ENCODE assay signal across 27 mouse cellular contexts in genomic region chr12:71929876-71930275, GRCm38 (mm10).
DNase-seq lines count a peak whose midpoint lies in the region; ATAC-seq and TF ChIP-seq lines count a peak whose summit lies in the region.
"Had no signal": no experiment of that assay in that cellular context is flagged by ENCODE, and none has a peak within 500 bp of the region (broad histone marks: within the 10 kb centered on the region; RNA-seq: fewer than 3 reads in every experiment).

No protein-coding gene starts in this region.

- no peak for TF ChIP-seq CTCF in MEL (IDR thresholded peaks at IDR 0.05 in 2 of 3, conservative IDR thresholded peaks at IDR 0.05 in 1 of 3; ENCODE audit: control insufficient read depth in 1 of 3, insufficient read depth in 1 of 3, low read depth in 2 of 3, low read length in 3 of 3, poor library complexity in 1 of 3, severe bottlenecking in 1 of 3)
- no peak for TF ChIP-seq CTCF in liver, postnatal 0 days (IDR thresholded peaks at IDR 0.05; ENCODE audit: low read depth)

- 0 out of 2 replicates have a peak, but pooled peaks cover 1% of the 10 kb centered on the region for H3K79me2 ChIP-seq in MEL (ENCODE audit: control insufficient read depth, insufficient read depth, low read length, poor library complexity)

- no peaks in the 10 kb centered on the region for H3K9me3 ChIP-seq in MEL (replicated peaks; ENCODE audit: insufficient read depth, low read length)
- H3K9me3 ChIP-seq in liver, embryonic 12.5 days (replicated peaks): no peaks in the 10 kb centered on the region
- no peaks in the 10 kb centered on the region for H3K9me3 ChIP-seq in liver, postnatal 0 days (ENCODE audit: low read length)
- no peaks in the 10 kb centered on the region for H3K9me3 ChIP-seq in intestine, embryonic 15.5 days
- H3K9me3 ChIP-seq: forebrain, embryonic 10.5 days; forebrain, embryonic 15.5 days; hindbrain, embryonic 12.5 days had no signal

- peaks cover 0 to 18% of the 10 kb centered on the region in 2 experiments; a peak in 3 of 4 replicates for H3K36me3 ChIP-seq in MEL (ENCODE audit: control insufficient read depth in 1 of 2, insufficient read depth in 2 of 2, low read length in 2 of 2)
- H3K36me3 ChIP-seq in liver, embryonic 12.5 days: peaks cover 6% of the 10 kb centered on the region; the same call in 1 of the 2 replicates
- no peaks in the 10 kb centered on the region for H3K36me3 ChIP-seq in liver, postnatal 0 days (replicated peaks; ENCODE audit: insufficient read depth, low read length)
- no peaks in the 10 kb centered on the region for H3K36me3 ChIP-seq in intestine, embryonic 15.5 days
- H3K36me3 ChIP-seq: forebrain, embryonic 10.5 days; forebrain, embryonic 15.5 days; hindbrain, embryonic 12.5 days had no signal

- intact Hi-C loops in gastrocnemius, postnatal 14 days (cut with DNase I; ENCODE audit: low total_unique reads): no loop called here

- H3K9ac ChIP-seq in MEL (ENCODE audit: control insufficient read depth, low read depth, low read length, poor library complexity, severe bottlenecking): no peak overlapping the region
- H3K9ac ChIP-seq in liver, embryonic 12.5 days: peak overlapping the region; percentile 53
- no peak overlapping the region for H3K9ac ChIP-seq in liver, postnatal 0 days (replicated peaks)
- no peak overlapping the region for H3K9ac ChIP-seq in intestine, embryonic 15.5 days
- H3K9ac ChIP-seq: forebrain, embryonic 15.5 days; hindbrain, embryonic 12.5 days; lung, embryonic 14.5 days had no signal

- no peak for TF ChIP-seq RAD21 in MEL (IDR thresholded peaks at IDR 0.05; ENCODE audit: low read depth, low read length)

- H3K27me3 ChIP-seq in MEL (ENCODE audit: control insufficient read depth in 1 of 2, insufficient read depth in 2 of 2, low read length in 2 of 2): no peaks in the 10 kb centered on the region
- H3K27me3 ChIP-seq in liver, embryonic 12.5 days (replicated peaks): no peaks in the 10 kb centered on the region
- no peaks in the 10 kb centered on the region for H3K27me3 ChIP-seq in liver, postnatal 0 days (ENCODE audit: insufficient read depth, low read length)
- H3K27me3 ChIP-seq in intestine, embryonic 15.5 days (replicated peaks): no peaks in the 10 kb centered on the region
- H3K27me3 ChIP-seq: forebrain, embryonic 15.5 days; hindbrain, embryonic 12.5 days had no signal

- peaks cover 16 to 20% of the 10 kb centered on the region in 2 experiments for H3K4me1 ChIP-seq in MEL (ENCODE audit: control insufficient read depth in 1 of 2, insufficient read depth in 2 of 2, low read length in 2 of 2)
- peaks cover 82% of the 10 kb centered on the region for H3K4me1 ChIP-seq in liver, embryonic 12.5 days
- H3K4me1 ChIP-seq in liver, postnatal 0 days (ENCODE audit: insufficient read depth): peaks cover 53% of the 10 kb centered on the region
- H3K4me1 ChIP-seq in intestine, embryonic 15.5 days (replicated peaks): 0 out of 2 replicates have a peak, but pooled peaks cover 4% of the 10 kb centered on the region

- no peak for TF ChIP-seq EP300 in MEL (IDR thresholded peaks at IDR 0.05; ENCODE audit: low read depth in 1 of 2, low read length in 2 of 2)
- peak; percentile 54 for TF ChIP-seq EP300 in liver, postnatal 0 days (IDR thresholded peaks at IDR 0.05; ENCODE audit: low read depth)

- 23% methylated on average over 2 of the region's 2 CpGs for WGBS in liver, embryonic 12.5 days (ENCODE audit: insufficient replicate concordance)
- 51% methylated on average over 2 of the region's 2 CpGs for WGBS in liver, postnatal 0 days (ENCODE audit: insufficient replicate concordance)
- WGBS in intestine, embryonic 15.5 days: 81% methylated on average over 2 of the region's 2 CpGs

- H3K27ac ChIP-seq in MEL (ENCODE audit: control insufficient read depth, low read depth, low read length): no peak overlapping the region
- H3K27ac ChIP-seq in liver, embryonic 12.5 days: peak overlapping the region; percentile 83
- peak overlapping the region; percentile 39; the same call in 1 of the 2 replicates for H3K27ac ChIP-seq in liver, postnatal 0 days (ENCODE audit: low read depth)
- H3K27ac ChIP-seq in intestine, embryonic 15.5 days: no peak overlapping the region
- H3K27ac ChIP-seq: forebrain, embryonic 10.5 days; hindbrain, embryonic 12.5 days; hindbrain, postnatal 0 days had no signal

- DNase-seq in MEL (ENCODE audit: low read depth, low spot score): no peak
- DNase-seq in c-Kit-positive CD71-positive TER-119-positive erythroid progenitor cells, embryonic 14.5 days (ENCODE audit: low spot score): peak; percentile 54
- DNase-seq in liver, postnatal 0 days: no peak
- no peak for DNase-seq in kidney, adult 11 months
- DNase-seq in gastrocnemius, postnatal 14 days: no peak
- DNase-seq: cerebellum, adult 11 months; cerebellum, adult 9-10 months; cerebellum, postnatal 36 days; gastrocnemius, postnatal 36 days; heart, adult 18-20 months; heart, postnatal 14 days; kidney, adult 9 months; kidney, postnatal 14 days; left cerebral cortex, postnatal 4 days; lung, embryonic 14.5 days; lung, postnatal 14 days; midbrain, embryonic 14.5 days; thymus, adult 2 months; thymus, postnatal 36 days had no signal

- H3K4me3 ChIP-seq in MEL (ENCODE audit: control insufficient read depth in 1 of 2, insufficient read depth in 1 of 2, low read depth in 2 of 2, low read length in 2 of 2): no peak overlapping the region
- no peak overlapping the region for H3K4me3 ChIP-seq in liver, embryonic 12.5 days
- no peak overlapping the region for H3K4me3 ChIP-seq in liver, postnatal 0 days (ENCODE audit: low read depth, low read length)
- H3K4me3 ChIP-seq in intestine, embryonic 15.5 days (replicated peaks): no peak overlapping the region
- H3K4me3 ChIP-seq: forebrain, embryonic 10.5 days; forebrain, embryonic 15.5 days; hindbrain, embryonic 12.5 days had no signal

- no peak for TF ChIP-seq POLR2A in MEL (IDR thresholded peaks at IDR 0.05; ENCODE audit: control insufficient read depth in 1 of 2, insufficient read depth in 1 of 2, low read depth in 1 of 2, low read length in 2 of 2, poor library complexity in 1 of 2)

- peak; percentile 74 for ATAC-seq in liver, embryonic 12.5 days
- peak; percentile 18; the same call in 1 of the 2 replicates for ATAC-seq in liver, postnatal 0 days
- ATAC-seq in intestine, embryonic 15.5 days: no peak
- ATAC-seq: CD4-positive, CD25-positive, alpha-beta regulatory T cell, adult 4 months; forebrain, embryonic 15.5 days; hindbrain, postnatal 0 days; intestine, embryonic 16.5 days had no signal

- H3K4me2 ChIP-seq in liver, embryonic 12.5 days: peak overlapping the region; percentile 33
- no peak overlapping the region for H3K4me2 ChIP-seq in liver, postnatal 0 days (ENCODE audit: low read depth, low read length)
- no peak overlapping the region for H3K4me2 ChIP-seq in intestine, embryonic 15.5 days (replicated peaks)
- H3K4me2 ChIP-seq: forebrain, embryonic 15.5 days; hindbrain, embryonic 12.5 days; lung, embryonic 14.5 days had no signal

TF ChIP-seq in MEL, 35 proteins besides CTCF, POLR2A, EP300 and RAD21:
- TF ChIP-seq GABPA (IDR thresholded peaks at IDR 0.05; ENCODE audit: low read depth, low read length): no peak
- TF ChIP-seq TAL1 (IDR thresholded peaks at IDR 0.05; ENCODE audit: low read length): peak; percentile 4; the same call in 1 of the 2 replicates

Comparison
In these comparisons a context has a peak if more than half of its experiments do, and no peak if none do; other contexts are left out.
1. H3K27ac ChIP-seq: peak in liver, embryonic 12.5 days (single experiment) and liver, postnatal 0 days (single experiment); none in MEL (single experiment) and intestine, embryonic 15.5 days (single experiment).